Mouse (Mus musculus) forebrain, embryonic 11.5 days (tissue): ENCODE results near the gene Cuedc1. TPM values are rescaled to one million over a fixed set of nuclear protein-coding genes. Genes with fewer than 3 reads are reported as not detected.
A peak's percentile ranks its signal among the peaks of the same experiment; 100 is the strongest.

ENCODE experiments used
- ATAC-seq: fragments of 200-750 bp; cut with Nextera tagmentation; replicated peaks from 2 replicates; pipeline ENCODE4 v1.8.0; 2017; ENCODE audit warnings: moderate TSS enrichment; ENCODE audit not compliant: low FRiP score
- DNase-seq: peaks from one replicate; pipeline ENCODE4 v3.0.0-alpha.2; 2017; ENCODE audit warnings: low spot score
- H3K27ac ChIP-seq: fragments of 300-500 bp; sonication (generic); 2 replicates; pipeline ENCODE4 v1.5.1; 2014; ENCODE audit warnings: low read depth, low read length
- H3K27me3 ChIP-seq: fragments of 300-500 bp; sonication (generic); 2 replicates; pipeline ENCODE4 v1.6.1; 2014; ENCODE audit warnings: mild to moderate bottlenecking, low read length, mixed read lengths; ENCODE audit not compliant: control insufficient read depth, insufficient read depth
- H3K36me3 ChIP-seq: fragments of 300-500 bp; sonication (generic); 2 replicates; pipeline ENCODE4 v1.6.1; 2014; ENCODE audit warnings: mild to moderate bottlenecking, low read length, moderate library complexity, mixed read lengths; ENCODE audit not compliant: control insufficient read depth, insufficient read depth
- H3K4me1 ChIP-seq: fragments of 300-500 bp; sonication (generic); replicated peaks from 2 replicates; pipeline ENCODE4 v1.6.1; 2014; ENCODE audit warnings: low read length, mixed read lengths; ENCODE audit not compliant: control insufficient read depth, insufficient read depth
- H3K4me2 ChIP-seq: fragments of 300-500 bp; sonication (generic); 2 replicates; pipeline ENCODE4 v1.6.1; 2014; ENCODE audit warnings: low read depth, mild to moderate bottlenecking, low read length, moderate library complexity, mixed read lengths; ENCODE audit not compliant: severe bottlenecking
- H3K4me3 ChIP-seq: fragments of 300-500 bp; sonication (generic); 2 replicates; pipeline ENCODE4 v1.5.1; 2014; ENCODE audit warnings: low read depth, low read length
- H3K9ac ChIP-seq: fragments of 300-500 bp; sonication (generic); 2 replicates; pipeline ENCODE4 v1.6.1; 2014; ENCODE audit warnings: low read length
- H3K9me3 ChIP-seq: fragments of 300-500 bp; sonication (generic); 2 replicates; pipeline ENCODE4 v1.6.1; 2016; ENCODE audit warnings: low read length, mixed read lengths; ENCODE audit not compliant: control insufficient read depth
- WGBS: fragments of 180-500 bp; shearing (Covaris S2); extraction: QIAGEN DNeasy Blood & Tissue Kit; methylation state at CpG from one replicate; pipeline ENCODE4 v1.1.7; 2014; 5-methylcytosine and 5-hydroxymethylcytosine counted together
- polyA plus RNA-seq: library from polyadenylated mRNA; unstranded; fragments of >200 nt; fragmentation: Nextera tagmentation; extraction: Ambion mirVana; gene quantifications from 2 replicates; pipeline ENCODE4 v1.2.1, GENCODE M21; 2014

The Cuedc1 gene
- polyA plus RNA-seq, 1 experiment from 2014 or later, result 26.2 TPM

GRCm38 (mm10) chr11:88059141-88059540 lies 38.7 kb upstream of the Cuedc1 start:
- no peaks in the 10 kb centered on the region for H3K4me1 ChIP-seq
- no peaks in the 10 kb centered on the region for H3K9me3 ChIP-seq
- no peak overlapping the region for H3K9ac ChIP-seq
- ATAC-seq (peak; percentile 61; the same call in 1 of the 2 replicates), DNase-seq (no peak)
- no peak overlapping the region for H3K4me3 ChIP-seq
- 45% methylated on average over 2 of the region's 2 CpGs for WGBS
- H3K36me3 ChIP-seq, result no peaks in the 10 kb centered on the region
- H3K27me3 ChIP-seq, result no peaks in the 10 kb centered on the region
- H3K27ac ChIP-seq, result no peak overlapping the region
- no peak overlapping the region for H3K4me2 ChIP-seq

- no peak overlapping the region for H3K27ac ChIP-seq
- WGBS, result 78% methylated on average over 2 of the region's 2 CpGs
- ATAC-seq (no peak), DNase-seq (no peak)
- no peaks in the 10 kb centered on the region for H3K9me3 ChIP-seq
- no peaks in the 10 kb centered on the region for H3K36me3 ChIP-seq
- H3K4me3 ChIP-seq, result no peak overlapping the region
- H3K4me1 ChIP-seq, result no peaks in the 10 kb centered on the region
- H3K27me3 ChIP-seq, result no peaks in the 10 kb centered on the region
- H3K4me2 ChIP-seq, result no peak overlapping the region
- no peak overlapping the region for H3K9ac ChIP-seq
These were observed 35.8 kb upstream of the Cuedc1 start for GRCm38 (mm10) chr11:88061892-88062625.

GRCm38 (mm10) chr11:88065732-88066131 lies 32.1 kb upstream of the Cuedc1 start:
- H3K36me3 ChIP-seq, result no peaks in the 10 kb centered on the region
- H3K27me3 ChIP-seq, result no peaks in the 10 kb centered on the region
- H3K4me3 ChIP-seq, result no peak overlapping the region
- H3K4me2 ChIP-seq, result no peak overlapping the region
- H3K27ac ChIP-seq, result no peak overlapping the region
- H3K9ac ChIP-seq, result no peak overlapping the region
- no peaks in the 10 kb centered on the region for H3K9me3 ChIP-seq
- H3K4me1 ChIP-seq, result peaks cover 2% of the 10 kb centered on the region
- ATAC-seq (no peak), DNase-seq (no peak)

- H3K9me3 ChIP-seq, result no peaks in the 10 kb centered on the region
- H3K4me1 ChIP-seq, result peaks cover 8% of the 10 kb centered on the region
- WGBS, result 5% methylated on average over 8 of the region's 8 CpGs
- H3K4me3 ChIP-seq, result peak overlapping the region; percentile 100
- DNase-seq (no peak), ATAC-seq (no peak)
- H3K9ac ChIP-seq, result peak overlapping the region; percentile 100
- no peaks in the 10 kb centered on the region for H3K27me3 ChIP-seq
- H3K4me2 ChIP-seq, result peak overlapping the region; percentile 74
- peak overlapping the region; percentile 98 for H3K27ac ChIP-seq
- H3K36me3 ChIP-seq, result no peaks in the 10 kb centered on the region
These were observed 30.7 kb upstream of the Cuedc1 start for GRCm38 (mm10) chr11:88067191-88067585.

- Histone ChIP-seq H3K9ac (peak within 1 kb of the TSS; percentile 100), H3K27ac (peak within 1 kb of the TSS; percentile 98), H3K4me1 (peaks cover 8% of the 10 kb centered on the region), H3K36me3 (no peaks in the 10 kb centered on the region), H3K4me2 (peak within 1 kb of the TSS; percentile 74), H3K27me3 (no peaks in the 10 kb centered on the region), H3K9me3 (no peaks in the 10 kb centered on the region), H3K4me3 (peak within 1 kb of the TSS; percentile 100)
- 0% methylated on average over 26 of the region's 81 CpGs for WGBS
- peak; percentile 93 for DNase-seq
- peak; percentile 86 for ATAC-seq
These were observed 30.1 kb upstream of the Cuedc1 start, which contains the start of gene Vezf1 for GRCm38 (mm10) chr11:88067586-88068410. Gene Vezf1 (plus strand): TSS chr11:88068279.

GRCm38 (mm10) chr11:88068411-88069245 lies 29.2 kb upstream of the Cuedc1 start:
- 0% methylated on average over 70 of the region's 92 CpGs for WGBS
- H3K4me1 ChIP-seq, result peaks cover 9% of the 10 kb centered on the region
- DNase-seq (peak; percentile 80), ATAC-seq (peak; percentile 77)
- peak overlapping the region; percentile 98 for H3K27ac ChIP-seq
- H3K27me3 ChIP-seq, result no peaks in the 10 kb centered on the region
- H3K36me3 ChIP-seq, result 0 out of 2 replicates have a peak, but pooled peaks cover under 1% of the 10 kb centered on the region
- peak overlapping the region; percentile 100 for H3K4me3 ChIP-seq
- peak overlapping the region; percentile 74 for H3K4me2 ChIP-seq
- H3K9me3 ChIP-seq, result no peaks in the 10 kb centered on the region
- peak overlapping the region; percentile 100 for H3K9ac ChIP-seq

- peak overlapping the region; percentile 100 for H3K9ac ChIP-seq
- H3K4me2 ChIP-seq, result peak overlapping the region; percentile 74
- H3K36me3 ChIP-seq, result 0 out of 2 replicates have a peak, but pooled peaks cover 2% of the 10 kb centered on the region
- H3K4me1 ChIP-seq, result peaks cover 10% of the 10 kb centered on the region
- no peaks in the 10 kb centered on the region for H3K27me3 ChIP-seq
- no peak for ATAC-seq
- peak overlapping the region; percentile 98 for H3K27ac ChIP-seq
- WGBS, result 0% methylated on average over 12 of the region's 12 CpGs
- no peak for DNase-seq
- H3K4me3 ChIP-seq, result peak overlapping the region; percentile 100
- no peaks in the 10 kb centered on the region for H3K9me3 ChIP-seq
These were observed 28.6 kb upstream of the Cuedc1 start for GRCm38 (mm10) chr11:88069246-88069570.

GRCm38 (mm10) chr11:88070392-88070791 lies 27.5 kb upstream of the Cuedc1 start:
- H3K27ac ChIP-seq, result no peak overlapping the region
- ATAC-seq, result no peak
- 45% methylated on average over 4 of the region's 4 CpGs for WGBS
- H3K4me3 ChIP-seq, result peak overlapping the region; percentile 100
- peak overlapping the region; percentile 100 for H3K9ac ChIP-seq
- peak overlapping the region; percentile 74 for H3K4me2 ChIP-seq
- peaks cover 10% of the 10 kb centered on the region for H3K4me1 ChIP-seq
- H3K27me3 ChIP-seq, result no peaks in the 10 kb centered on the region
- DNase-seq, result no peak
- H3K9me3 ChIP-seq, result no peaks in the 10 kb centered on the region
- H3K36me3 ChIP-seq, result 0 out of 2 replicates have a peak, but pooled peaks cover 2% of the 10 kb centered on the region
